Mouse (Mus musculus): Measurements from ENCODE around the gene Enpp4.

- no peak for TF ChIP-seq CTCF (IDR thresholded peaks at IDR 0.05; ENCODE audit: borderline replicate concordance, insufficient read depth, low read length)
- no peak for TF ChIP-seq POLR2A (IDR thresholded peaks at IDR 0.05; ENCODE audit: low read depth, low read length)
Measured at GRCm38 (mm10) chr17:44136863-44137640, 31.4 kb upstream of the Enpp4 start.
